28 mouse cellular contexts compared by ENCODE assay signal in the genomic region with DNA sequence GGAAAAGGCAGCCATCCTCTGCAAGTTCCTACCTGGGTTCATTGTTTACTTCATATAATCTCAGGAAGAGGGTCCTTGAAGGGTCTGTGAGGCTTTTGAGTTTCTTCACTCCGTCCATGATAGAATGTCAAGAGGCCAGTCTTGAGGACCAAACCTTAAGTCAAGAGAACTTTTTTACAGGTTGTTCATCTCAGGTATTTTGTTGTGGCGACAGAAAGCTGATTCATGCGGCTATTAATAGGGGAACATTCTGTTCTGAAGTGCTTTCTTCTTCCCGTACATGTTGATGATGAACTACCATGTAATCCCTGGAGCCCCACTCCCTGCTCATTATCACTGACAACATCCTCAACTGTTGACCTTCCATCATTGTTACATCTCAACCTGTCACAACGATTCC.
"Had no signal": no experiment of that assay in that cellular context is flagged by ENCODE, and none has a peak within 500 bp of the region (broad histone marks: within the 10 kb centered on the region; RNA-seq: fewer than 3 reads in every experiment).

No protein-coding gene starts in this region.

- ATAC-seq: liver, embryonic 12.5 days; liver, postnatal 0 days; midbrain, embryonic 13.5 days; midbrain, embryonic 15.5 days; midbrain, embryonic 16.5 days had no signal

- H3K36me3 ChIP-seq: limb, embryonic 10.5 days; limb, embryonic 12.5 days; limb, embryonic 13.5 days; limb, embryonic 15.5 days; liver, embryonic 12.5 days; liver, embryonic 13.5 days; liver, embryonic 15.5 days; lung, embryonic 15.5 days; midbrain, embryonic 10.5 days; midbrain, embryonic 12.5 days; midbrain, embryonic 13.5 days; midbrain, embryonic 15.5 days; neural tube, embryonic 12.5 days had no signal

- DNase-seq: layer of hippocampus, postnatal 36 days; left cerebral cortex, postnatal 4 days; liver; liver, embryonic 13.5 days; liver, postnatal 0 days; lung, embryonic 14.5 days; lung, postnatal 4 days; midbrain, embryonic 14.5 days had no signal

- H3K4me2 ChIP-seq: limb, embryonic 12.5 days; limb, embryonic 13.5 days; limb, embryonic 15.5 days; liver, embryonic 11.5 days; liver, embryonic 12.5 days; liver, embryonic 13.5 days; liver, embryonic 15.5 days; lung, embryonic 14.5 days; lung, embryonic 15.5 days; midbrain, embryonic 11.5 days; midbrain, embryonic 12.5 days; midbrain, embryonic 13.5 days; midbrain, embryonic 15.5 days; neural tube, embryonic 12.5 days had no signal

- H3K27ac ChIP-seq: left cerebral cortex, adult 2 months; limb, embryonic 10.5 days; limb, embryonic 12.5 days; limb, embryonic 13.5 days; limb, embryonic 15.5 days; liver, embryonic 12.5 days; liver, embryonic 13.5 days; liver, embryonic 14.5 days; liver, embryonic 15.5 days; lung, embryonic 15.5 days; macrophage; midbrain, embryonic 10.5 days; midbrain, embryonic 12.5 days; midbrain, embryonic 13.5 days; midbrain, embryonic 15.5 days; neural tube, embryonic 12.5 days had no signal

- H3K9me3 ChIP-seq: limb, embryonic 10.5 days; limb, embryonic 12.5 days; limb, embryonic 13.5 days; limb, embryonic 15.5 days; liver, embryonic 12.5 days; liver, embryonic 13.5 days; liver, embryonic 15.5 days; lung, embryonic 15.5 days; midbrain, embryonic 10.5 days; midbrain, embryonic 12.5 days; midbrain, embryonic 13.5 days; midbrain, embryonic 15.5 days; neural tube, embryonic 12.5 days had no signal

- H3K27me3 ChIP-seq: limb, embryonic 12.5 days; limb, embryonic 13.5 days; limb, embryonic 15.5 days; liver, embryonic 12.5 days; liver, embryonic 13.5 days; liver, embryonic 15.5 days; lung, embryonic 15.5 days; megakaryocyte, embryonic 14.5 days; midbrain, embryonic 12.5 days; midbrain, embryonic 13.5 days; midbrain, embryonic 15.5 days; neural tube, embryonic 12.5 days had no signal

- H3K4me1 ChIP-seq: limb, embryonic 10.5 days; limb, embryonic 12.5 days; limb, embryonic 13.5 days; limb, embryonic 15.5 days; liver, embryonic 12.5 days; liver, embryonic 13.5 days; liver, embryonic 15.5 days; lung, embryonic 15.5 days; megakaryocyte, embryonic 14.5 days; midbrain, embryonic 10.5 days; midbrain, embryonic 12.5 days; midbrain, embryonic 13.5 days; midbrain, embryonic 15.5 days; neural tube, embryonic 12.5 days had no signal

- H3K9ac ChIP-seq: limb, embryonic 12.5 days; limb, embryonic 13.5 days; limb, embryonic 15.5 days; liver, embryonic 12.5 days; liver, embryonic 13.5 days; liver, embryonic 14.5 days; liver, embryonic 15.5 days; liver, postnatal 0 days; lung, embryonic 14.5 days; lung, embryonic 15.5 days; midbrain, embryonic 12.5 days; midbrain, embryonic 13.5 days; midbrain, embryonic 15.5 days; neural tube, embryonic 12.5 days had no signal

- H3K4me3 ChIP-seq: left cerebral cortex, adult 2 months; limb, embryonic 10.5 days; limb, embryonic 12.5 days; limb, embryonic 13.5 days; limb, embryonic 15.5 days; liver, embryonic 12.5 days; liver, embryonic 13.5 days; liver, embryonic 15.5 days; lung, embryonic 15.5 days; megakaryocyte, embryonic 14.5 days; midbrain, embryonic 10.5 days; midbrain, embryonic 12.5 days; midbrain, embryonic 13.5 days; midbrain, embryonic 15.5 days; myocyte; neural tube, embryonic 12.5 days had no signal
